Mouse (Mus musculus) spleen, adult 2 months (tissue): Measurements from ENCODE around the gene Vmn1r111. TPM values are rescaled to one million over a fixed set of nuclear protein-coding genes. Genes with fewer than 3 reads are reported as not detected.
"Not testable (repeated sequence)": the region's sequence is repeated elsewhere in the genome, so short reads cannot be mapped to it uniquely, and the experiment has no call there.

Experiments
- DNase-seq, 2 experiments: peaks; one replicate each; pipeline versions ENCODE4 v3.0.0 to v3.0.0-alpha.2; 2012 to 2021; ENCODE audit warnings: low spot score in 2 of 2, low read depth in 1 of 2
- H3K27ac ChIP-seq: fragments of 200-500 bp; 2 replicates; pipeline ENCODE4 v1.5.1; 2012; ENCODE audit warnings: low read length, inconsistent platforms; ENCODE audit not compliant: insufficient read depth
- H3K27me3 ChIP-seq: fragments of 200-500 bp; 2 replicates; pipeline ENCODE4 v1.6.1; 2012; ENCODE audit warnings: mild to moderate bottlenecking, moderate library complexity, low read length, inconsistent platforms; ENCODE audit not compliant: control insufficient read depth, insufficient read depth
- H3K36me3 ChIP-seq: fragments of 200-500 bp; 2 replicates; pipeline ENCODE4 v1.6.1; 2012; ENCODE audit warnings: mild to moderate bottlenecking, low read length, inconsistent platforms; ENCODE audit not compliant: control insufficient read depth, insufficient read depth
- H3K4me1 ChIP-seq: fragments of 200-500 bp; 2 replicates; pipeline ENCODE4 v1.6.1; 2011; ENCODE audit warnings: inconsistent platforms; ENCODE audit not compliant: control insufficient read depth, insufficient read depth, insufficient read length
- H3K4me3 ChIP-seq: fragments of 200-500 bp; 2 replicates; pipeline ENCODE4 v1.5.1; 2011; ENCODE audit warnings: mild to moderate bottlenecking, inconsistent platforms; ENCODE audit not compliant: insufficient read depth, insufficient read length; ENCODE audit errors: extremely low read depth
- WGBS: fragments of 180-500 bp; shearing (Covaris S2); methylation state at CpG from one replicate; pipeline ENCODE4 v1.1.7; 2018; 5-methylcytosine and 5-hydroxymethylcytosine counted together
- polyA plus RNA-seq: library from polyadenylated mRNA; depleted of rRNA; stranded (reverse); fragments of >200 nt; gene quantifications from 2 replicates; pipeline ENCODE4 v1.2.3, GENCODE M21; 2012; rRNA removed

Vmn1r111 gene
- not detected in 2 replicates for polyA plus RNA-seq

DNA sequence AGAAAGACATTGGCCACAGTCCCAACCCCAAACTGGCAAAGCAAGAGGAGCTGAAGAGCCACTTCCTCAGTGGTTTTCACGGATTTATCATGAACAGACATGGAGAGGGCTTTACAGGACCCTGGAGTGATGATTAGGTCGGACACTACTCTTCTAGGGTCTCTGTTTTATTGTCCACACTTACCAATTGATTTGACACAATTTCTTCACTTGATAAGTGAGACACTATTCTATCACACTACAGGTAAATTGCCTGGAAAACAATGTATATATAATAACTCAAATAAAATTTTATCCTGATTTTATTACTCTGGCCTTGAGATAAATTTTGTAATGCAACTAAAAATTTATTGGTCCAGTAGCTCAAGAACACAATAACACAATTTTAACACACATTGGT lies at the start of gene Vmn1r111:
Gene Vmn1r111, minus strand, starts transcription at position 101 of the 400 bp plus-strand sequence.
- H3K27me3 ChIP-seq, H3K4me1 ChIP-seq, DNase-seq, H3K4me3 ChIP-seq, H3K36me3 ChIP-seq, H3K27ac ChIP-seq: not testable (repeated sequence)
- WGBS = no CpG with 5 or more reads among the region's 2 CpGs

DNA sequence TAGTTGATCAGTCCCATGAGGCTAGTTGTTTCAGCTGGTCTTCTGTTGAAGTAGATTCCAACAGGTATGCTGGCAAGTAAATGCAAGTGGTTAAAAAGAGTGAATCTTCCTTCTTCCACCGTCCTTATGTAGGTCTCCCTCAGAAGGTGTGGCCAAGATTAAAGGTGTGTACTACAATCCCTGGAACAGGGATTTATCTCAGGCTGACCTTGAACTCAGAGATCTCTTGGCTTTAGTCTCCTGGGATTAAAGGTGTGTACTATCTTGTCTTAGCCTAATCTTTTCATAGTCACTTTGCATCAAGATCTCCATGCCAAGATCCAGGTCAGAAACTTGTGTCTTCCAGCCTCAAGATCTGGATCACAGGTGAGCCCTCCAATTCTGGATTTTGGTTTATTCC lies 27.5 kb upstream of the Vmn1r111 start, which contains the start of gene Gm10668:
Gene Gm10668, minus strand, starts transcription at position 101 of the 400 bp plus-strand sequence.
- H3K4me3 ChIP-seq, DNase-seq, H3K27ac ChIP-seq, H3K27me3 ChIP-seq, H3K36me3 ChIP-seq, H3K4me1 ChIP-seq: not testable (repeated sequence)
- WGBS = no CpG with 5 or more reads among the region's 1 CpGs

GRCm38 (mm10) chr7:20668618-20669017 lies 34.4 kb downstream of the Vmn1r111 start, which contains the start of gene Vmn1r107:
Vmn1r107 (plus strand) TSS chr7:20668918.
- WGBS = no CpG with 5 or more reads among the region's 3 CpGs

More at GRCm38 (mm10) chr7:20668618-20669017, 34.4 kb downstream of the Vmn1r111 start, which contains the start of gene Vmn1r107:
- H3K36me3 ChIP-seq, H3K4me1 ChIP-seq, H3K27ac ChIP-seq, DNase-seq, H3K4me3 ChIP-seq, H3K27me3 ChIP-seq: not testable (repeated sequence)

Other genes with a start within 250 kb of the Vmn1r111 start
- not detected in 2 replicates for gene Gm10670, start 228.3 kb downstream of the Vmn1r111 start, polyA plus RNA-seq
- not detected in 2 replicates for gene Vmn1r103, start 192.7 kb downstream of the Vmn1r111 start, polyA plus RNA-seq
- gene Vmn1r104, start 169.4 kb downstream of the Vmn1r111 start, polyA plus RNA-seq = not detected in 2 replicates
- not detected in 2 replicates for gene Gm5726, start 157.5 kb downstream of the Vmn1r111 start, polyA plus RNA-seq
- not detected in 2 replicates for gene Gm4141, start 127.0 kb downstream of the Vmn1r111 start, polyA plus RNA-seq
- not detected in 2 replicates for gene Gm4513, start 104.2 kb downstream of the Vmn1r111 start, polyA plus RNA-seq
- not detected in 2 replicates for gene Vmn1r107, start 34.3 kb downstream of the Vmn1r111 start, polyA plus RNA-seq
- gene Gm10668, start 27.4 kb upstream of the Vmn1r111 start, polyA plus RNA-seq = not detected in 2 replicates
- not detected in 2 replicates for gene Vmn1r112, start 68.0 kb upstream of the Vmn1r111 start, polyA plus RNA-seq
- gene Vmn1r113, start 84.1 kb upstream of the Vmn1r111 start, polyA plus RNA-seq = not detected in 2 replicates
- not detected in 2 replicates for gene Vmn1r114, start 109.0 kb upstream of the Vmn1r111 start, polyA plus RNA-seq
- not detected in 2 replicates for gene Vmn1r115, start 141.8 kb upstream of the Vmn1r111 start, polyA plus RNA-seq
- gene Vmn1r116, start 169.0 kb upstream of the Vmn1r111 start, polyA plus RNA-seq = not detected in 2 replicates
- gene Vmn1r117, start 180.9 kb upstream of the Vmn1r111 start, polyA plus RNA-seq = not detected in 2 replicates
- not detected in 2 replicates for gene Vmn1r118, start 209.1 kb upstream of the Vmn1r111 start, polyA plus RNA-seq